Mouse (Mus musculus) myocyte (in vitro differentiated cells): ENCODE data around the gene Zfpm1.

ENCODE experiments used
- E2F4 ChIP-seq: IDR thresholded peaks from one replicate; pipeline ENCODE4 v1.6.1; 2011; ENCODE audit warnings: mild to moderate bottlenecking, control low read depth, moderate library complexity; ENCODE audit not compliant: insufficient read depth
- MYOG ChIP-seq, 3 experiments: IDR thresholded peaks; one replicate each; pipeline ENCODE4 v1.6.1; 2011; ENCODE audit warnings: control low read depth in 2 of 3, low read depth in 2 of 3, mild to moderate bottlenecking in 2 of 3; ENCODE audit not compliant: insufficient read length in 2 of 3, control insufficient read depth in 1 of 3, insufficient read depth in 1 of 3
- POLR2A ChIP-seq: IDR thresholded peaks from one replicate; pipeline ENCODE4 v1.6.1; 2011; ENCODE audit warnings: low read depth, mild to moderate bottlenecking, control low read depth, moderate library complexity; ENCODE audit not compliant: insufficient read length
- TCF3 ChIP-seq: IDR thresholded peaks from one replicate; pipeline ENCODE4 v1.6.1; 2011; ENCODE audit warnings: low read depth, control low read depth; ENCODE audit not compliant: insufficient read length
- USF1 ChIP-seq: IDR thresholded peaks from one replicate; pipeline ENCODE4 v1.6.1; 2011; ENCODE audit warnings: low read depth, mild to moderate bottlenecking, control low read depth, moderate library complexity

DNA sequence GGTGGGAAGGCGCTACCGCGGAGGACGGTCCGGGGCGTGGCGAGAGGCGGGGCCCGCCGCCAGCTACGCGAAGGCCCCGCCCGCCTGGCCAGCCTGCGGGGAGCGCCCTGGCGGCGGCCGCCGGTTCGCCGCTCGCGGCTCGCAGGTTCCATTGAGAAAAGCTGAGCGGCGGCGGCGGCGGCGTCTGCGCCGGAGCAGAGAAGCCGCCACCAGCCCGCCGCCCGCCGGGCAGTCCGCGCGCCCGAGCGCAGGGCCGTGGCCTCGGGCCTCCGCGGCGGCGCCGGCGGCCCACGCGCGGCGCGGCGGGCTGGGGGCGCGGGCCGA lies at the start of gene Zfpm1:
- peak; percentile 68 for TF ChIP-seq POLR2A
- no peak for TF ChIP-seq USF1
- TF ChIP-seq E2F4: no peak
- TF ChIP-seq TCF3: no peak
- TF ChIP-seq MYOG (IDR thresholded peaks at IDR 0.05; ENCODE audit: control insufficient read depth in 1 of 3, insufficient read depth in 1 of 3, insufficient read length in 2 of 3, low read depth in 2 of 3): no peak
